Mouse (Mus musculus) heart, embryonic 13.5 days (tissue): ENCODE measurements around the gene Gm5136. TPM values are rescaled to one million over a fixed set of nuclear protein-coding genes. Genes with fewer than 3 reads are reported as not detected.
A peak's percentile ranks its signal among the peaks of the same experiment; 100 is the strongest.

Source experiments
- ATAC-seq: fragments of 200-750 bp; cut with Nextera tagmentation; 2 replicates; pipeline ENCODE4 v1.8.0; 2017; ENCODE audit warnings: moderate TSS enrichment; ENCODE audit not compliant: insufficient number of reproducible peaks, low FRiP score, low TSS enrichment; ENCODE audit errors: extremely low read depth
- H3K27ac ChIP-seq: fragments of 300-500 bp; sonication (generic); replicated peaks from 2 replicates; pipeline ENCODE4 v1.5.1; 2015; ENCODE audit warnings: moderate library complexity, mild to moderate bottlenecking, inconsistent platforms
- H3K27me3 ChIP-seq: fragments of 300-500 bp; sonication (generic); replicated peaks from 2 replicates; pipeline ENCODE4 v1.6.1; 2015; ENCODE audit warnings: mild to moderate bottlenecking, inconsistent platforms
- H3K36me3 ChIP-seq: fragments of 300-500 bp; sonication (generic); 2 replicates; pipeline ENCODE4 v1.6.1; 2015; ENCODE audit warnings: mild to moderate bottlenecking, inconsistent platforms
- H3K4me1 ChIP-seq: fragments of 300-500 bp; sonication (generic); 2 replicates; pipeline ENCODE4 v1.6.1; 2015; ENCODE audit warnings: inconsistent platforms
- H3K4me2 ChIP-seq: fragments of 300-500 bp; sonication (generic); 2 replicates; pipeline ENCODE4 v1.6.1; 2015; ENCODE audit warnings: inconsistent platforms, mild to moderate bottlenecking, moderate library complexity
- H3K4me3 ChIP-seq: fragments of 300-500 bp; sonication (generic); 2 replicates; pipeline ENCODE4 v1.5.1; 2015; ENCODE audit warnings: moderate library complexity, mild to moderate bottlenecking, inconsistent platforms
- H3K9ac ChIP-seq: fragments of 300-500 bp; sonication (generic); 2 replicates; pipeline ENCODE4 v1.6.1; 2015; ENCODE audit warnings: inconsistent platforms, mild to moderate bottlenecking, moderate library complexity
- H3K9me3 ChIP-seq: fragments of 300-500 bp; sonication (generic); 2 replicates; pipeline ENCODE4 v1.6.1; 2016; ENCODE audit warnings: inconsistent platforms
- WGBS: fragments of 180-500 bp; shearing (Covaris S2); methylation state at CpG from one replicate; pipeline ENCODE4 v1.1.7; 2015; ENCODE audit warnings: mixed read lengths; 5-methylcytosine and 5-hydroxymethylcytosine counted together
- polyA plus RNA-seq: library from polyadenylated mRNA; unstranded; fragments of >200 nt; fragmentation: Nextera tagmentation; extraction: Ambion mirVana; gene quantifications from 2 replicates; pipeline ENCODE4 v1.2.1, GENCODE M21; 2015

Gene Gm5136
- polyA plus RNA-seq, 1 experiment from 2014 or later = not detected

GRCm38 (mm10) chr10:108679675-108680390 is 20.1 kb downstream of the Gm5136 start:
- peak; percentile 49; the same call in 1 of the 2 replicates for ATAC-seq
- Histone ChIP-seq H3K4me3 (no peak overlapping the region), H3K9me3 (no peaks in the 10 kb centered on the region), H3K36me3 (no peaks in the 10 kb centered on the region), H3K27me3 (no peaks in the 10 kb centered on the region), H3K4me2 (peak overlapping the region; percentile 42), H3K9ac (no peak overlapping the region), H3K27ac (peak overlapping the region; percentile 45; the same call in 1 of the 2 replicates), H3K4me1 (peaks cover 21% of the 10 kb centered on the region)
- 24% methylated on average over 14 of the region's 14 CpGs for WGBS

- Histone ChIP-seq H3K27ac (no peak overlapping the region), H3K4me1 (peaks cover 21% of the 10 kb centered on the region), H3K27me3 (no peaks in the 10 kb centered on the region), H3K9ac (no peak overlapping the region), H3K4me3 (no peak overlapping the region), H3K4me2 (no peak overlapping the region), H3K36me3 (no peaks in the 10 kb centered on the region), H3K9me3 (no peaks in the 10 kb centered on the region)
- ATAC-seq = no peak
- 69% methylated on average over 8 of the region's 8 CpGs for WGBS
These were observed 22.9 kb downstream of the Gm5136 start for GRCm38 (mm10) chr10:108677053-108677452.

- Histone ChIP-seq H3K4me1 (no peaks in the 10 kb centered on the region; the same call in 1 of the 2 replicates), H3K9me3 (no peaks in the 10 kb centered on the region), H3K9ac (no peak overlapping the region), H3K27ac (no peak overlapping the region), H3K4me2 (no peak overlapping the region), H3K27me3 (no peaks in the 10 kb centered on the region), H3K4me3 (no peak overlapping the region), H3K36me3 (no peaks in the 10 kb centered on the region)
- no peak for ATAC-seq
- WGBS = 78% methylated on average over 3 of the region's 3 CpGs
These were observed 31.0 kb downstream of the Gm5136 start for GRCm38 (mm10) chr10:108668944-108669343.

DNA sequence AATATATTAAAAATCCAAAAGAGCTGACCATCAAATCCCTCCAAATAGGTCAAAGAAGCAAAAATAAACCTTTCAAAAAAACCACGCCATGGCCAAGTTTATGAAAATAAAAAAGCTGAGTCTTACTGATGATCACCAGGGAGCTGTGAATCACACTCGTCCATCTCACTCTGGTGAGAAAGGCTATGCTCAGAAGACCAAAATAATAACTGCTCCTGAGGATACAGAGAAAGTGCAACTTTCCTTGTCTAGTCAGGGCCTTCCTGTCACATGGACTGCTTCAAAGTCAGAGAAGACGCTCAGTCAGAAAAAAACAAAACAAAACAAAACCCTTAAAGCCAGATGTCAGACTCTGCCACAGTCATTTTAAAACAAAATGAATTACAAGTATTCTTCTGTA is 39.7 kb downstream of the Gm5136 start:
- Histone ChIP-seq H3K4me3 (no peak overlapping the region), H3K4me1 (no peaks in the 10 kb centered on the region), H3K27ac (no peak overlapping the region), H3K4me2 (no peak overlapping the region), H3K9me3 (no peaks in the 10 kb centered on the region), H3K9ac (no peak overlapping the region), H3K36me3 (no peaks in the 10 kb centered on the region), H3K27me3 (no peaks in the 10 kb centered on the region)
- WGBS = 64% methylated on average over 3 of the region's 3 CpGs
- ATAC-seq = no peak

GRCm38 (mm10) chr10:108658300-108658699 is 41.7 kb downstream of the Gm5136 start:
- Histone ChIP-seq H3K4me3 (no peak overlapping the region), H3K4me2 (no peak overlapping the region), H3K27me3 (no peaks in the 10 kb centered on the region), H3K4me1 (peaks cover under 1% of the 10 kb centered on the region; the same call in 1 of the 2 replicates), H3K36me3 (no peaks in the 10 kb centered on the region), H3K9me3 (no peaks in the 10 kb centered on the region), H3K9ac (no peak overlapping the region), H3K27ac (no peak overlapping the region)
- WGBS = 64% methylated on average over 2 of the region's 2 CpGs
- no peak for ATAC-seq

- Histone ChIP-seq H3K4me1 (peaks cover 7% of the 10 kb centered on the region), H3K9ac (no peak overlapping the region), H3K36me3 (no peaks in the 10 kb centered on the region), H3K9me3 (no peaks in the 10 kb centered on the region), H3K4me3 (no peak overlapping the region), H3K27ac (no peak overlapping the region), H3K27me3 (no peaks in the 10 kb centered on the region), H3K4me2 (no peak overlapping the region)
- no peak for ATAC-seq
These were observed 42.3 kb downstream of the Gm5136 start for GRCm38 (mm10) chr10:108657669-108658068.

GRCm38 (mm10) chr10:108656898-108657297 is 43.1 kb downstream of the Gm5136 start:
- Histone ChIP-seq H3K9me3 (no peaks in the 10 kb centered on the region), H3K9ac (no peak overlapping the region), H3K27ac (no peak overlapping the region), H3K4me3 (no peak overlapping the region), H3K4me2 (no peak overlapping the region), H3K36me3 (no peaks in the 10 kb centered on the region), H3K27me3 (no peaks in the 10 kb centered on the region), H3K4me1 (peaks cover 13% of the 10 kb centered on the region)
- 49% methylated on average over 4 of the region's 4 CpGs for whole genome bisulfite sequencing
- ATAC-seq = no peak

GRCm38 (mm10) chr10:108655074-108655473 is 44.9 kb downstream of the Gm5136 start:
- no peak overlapping the region for H3K27ac ChIP-seq
- no peak overlapping the region for H3K9ac ChIP-seq
- no peaks in the 10 kb centered on the region for H3K9me3 ChIP-seq
- no peak for ATAC-seq
- no peaks in the 10 kb centered on the region for H3K27me3 ChIP-seq
- WGBS = 92% methylated on average over 11 of the region's 11 CpGs
- H3K4me3 ChIP-seq = no peak overlapping the region
- no peaks in the 10 kb centered on the region for H3K36me3 ChIP-seq
- H3K4me1 ChIP-seq = peaks cover 26% of the 10 kb centered on the region
- no peak overlapping the region for H3K4me2 ChIP-seq

GRCm38 (mm10) chr10:108652831-108653230 is 47.1 kb downstream of the Gm5136 start:
- H3K4me2 ChIP-seq = no peak overlapping the region
- peaks cover 26% of the 10 kb centered on the region for H3K4me1 ChIP-seq
- WGBS = 35% methylated on average over 8 of the region's 8 CpGs
- H3K36me3 ChIP-seq = no peaks in the 10 kb centered on the region
- no peaks in the 10 kb centered on the region for H3K27me3 ChIP-seq
- ATAC-seq = no peak
- no peaks in the 10 kb centered on the region for H3K9me3 ChIP-seq
- no peak overlapping the region for H3K27ac ChIP-seq
- H3K9ac ChIP-seq = no peak overlapping the region
- no peak overlapping the region for H3K4me3 ChIP-seq

DNA sequence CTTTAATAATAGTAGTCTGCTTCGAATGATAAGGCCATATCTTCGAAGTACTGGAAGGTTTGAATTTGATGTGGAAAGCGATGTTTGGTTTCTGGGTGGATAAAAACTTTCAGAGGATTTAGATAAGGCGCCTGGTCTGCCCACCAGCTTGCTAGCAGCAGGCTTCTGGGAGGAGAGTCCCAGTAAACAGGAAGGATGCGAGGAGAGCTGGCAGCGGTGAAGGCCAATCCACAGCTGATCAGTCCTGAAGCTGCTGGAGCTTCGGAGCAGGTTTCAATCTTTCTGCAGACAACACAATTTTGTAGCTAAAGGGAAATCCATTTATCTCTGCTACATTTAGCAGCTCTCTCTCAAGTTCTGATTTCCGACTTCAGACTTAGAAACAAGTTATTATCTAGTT is 47.9 kb downstream of the Gm5136 start:
- no peak overlapping the region for H3K27ac ChIP-seq
- H3K9me3 ChIP-seq = no peaks in the 10 kb centered on the region
- H3K4me1 ChIP-seq = peaks cover 26% of the 10 kb centered on the region
- H3K27me3 ChIP-seq = no peaks in the 10 kb centered on the region
- no peaks in the 10 kb centered on the region for H3K36me3 ChIP-seq
- no peak overlapping the region for H3K9ac ChIP-seq
- no peak overlapping the region for H3K4me2 ChIP-seq
- H3K4me3 ChIP-seq = no peak overlapping the region
- ATAC-seq = no peak
- WGBS = 44% methylated on average over 8 of the region's 8 CpGs

DNA sequence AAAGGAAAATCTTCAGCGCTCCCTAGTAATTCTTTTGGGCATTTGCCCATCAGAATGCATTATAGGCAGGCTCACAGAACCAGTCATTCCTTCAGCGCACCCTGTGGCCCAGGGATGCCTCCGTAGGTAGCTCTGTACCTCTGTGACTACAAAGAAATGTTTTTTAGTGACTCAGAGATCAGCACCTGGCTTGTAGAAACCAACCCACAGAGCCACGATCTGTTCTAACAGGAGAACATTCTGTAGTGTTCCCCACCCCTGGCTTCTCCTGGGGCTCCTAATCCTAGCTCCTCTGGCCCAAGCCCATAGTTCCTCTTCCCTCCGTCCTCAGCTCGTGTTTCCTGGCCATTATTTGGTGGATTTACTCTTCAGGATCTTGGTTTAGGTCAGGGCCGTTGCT is 50.8 kb downstream of the Gm5136 start:
- no peak for ATAC-seq
- Histone ChIP-seq H3K4me1 (peaks cover 26% of the 10 kb centered on the region), H3K4me3 (no peak overlapping the region), H3K36me3 (no peaks in the 10 kb centered on the region), H3K4me2 (no peak overlapping the region), H3K27ac (no peak overlapping the region), H3K27me3 (no peaks in the 10 kb centered on the region), H3K9ac (no peak overlapping the region), H3K9me3 (no peaks in the 10 kb centered on the region)
- 72% methylated on average over 7 of the region's 7 CpGs for WGBS
